Mouse (Mus musculus): ENCODE results near the gene Jarid2.

- TF ChIP-seq EP300 (IDR thresholded peaks at IDR 0.05; ENCODE audit: insufficient read depth, low read depth, low read length) (no peak), POLR2A (IDR thresholded peaks at IDR 0.05; ENCODE audit: insufficient read depth, low read length) (no peak)
Measured at GRCm38 (mm10) chr13:44960542-44961291, 231.4 kb downstream of the Jarid2 start.

All from ES-Bruce4 (cell line).